Mouse (Mus musculus) olfactory bulb, adult 2 months (tissue): ENCODE measurements around the gene Clec2i.

Source experiments
- CTCF ChIP-seq: fragments of 200-500 bp; IDR thresholded peaks from 2 replicates; pipeline ENCODE4 v1.5.1; 2012; ENCODE audit warnings: low read depth, mild to moderate bottlenecking, low read length, moderate library complexity; ENCODE audit not compliant: insufficient read depth
- POLR2A ChIP-seq: fragments of 200-500 bp; IDR thresholded peaks from 2 replicates; pipeline ENCODE4 v1.6.1; 2012; ENCODE audit warnings: mild to moderate bottlenecking, low read depth, low read length, moderate library complexity; ENCODE audit not compliant: insufficient read depth

DNA sequence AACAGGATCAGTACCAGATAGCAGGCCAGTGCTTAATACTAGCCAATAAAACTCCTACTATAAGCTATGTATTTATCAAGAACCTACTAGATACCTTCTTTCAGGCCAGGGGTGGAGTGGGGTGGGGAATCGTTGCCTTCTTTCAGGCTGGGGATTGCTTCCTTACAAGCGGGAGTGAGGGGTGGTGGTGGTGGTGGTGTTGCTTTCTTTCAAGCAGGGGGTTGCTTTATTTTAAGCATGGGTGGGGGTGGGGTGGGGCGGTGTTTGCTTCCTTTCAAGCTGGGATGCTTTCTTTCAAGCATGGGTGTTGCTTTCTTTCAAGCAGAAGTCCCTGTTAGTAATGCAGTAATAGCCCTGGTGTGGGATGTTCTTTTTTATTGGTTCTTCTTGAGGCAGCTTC, 18.5 kb upstream of the Clec2i start:
- no peak for TF ChIP-seq CTCF
- TF ChIP-seq POLR2A: no peak
